Mouse (Mus musculus) hindbrain, embryonic 12.5 days (tissue): Measurements from ENCODE around the gene Gm8165. TPM values are rescaled to one million over a fixed set of nuclear protein-coding genes. Genes with fewer than 3 reads are reported as not detected.
"Not testable (repeated sequence)": the region's sequence is repeated elsewhere in the genome, so short reads cannot be mapped to it uniquely, and the experiment has no call there.

Experiments
- ATAC-seq: fragments of 200-750 bp; cut with Nextera tagmentation; 2 replicates; pipeline ENCODE4 v1.8.0; 2017; ENCODE audit warnings: moderate TSS enrichment; ENCODE audit not compliant: low FRiP score
- H3K27ac ChIP-seq: fragments of 300-500 bp; sonication (generic); 2 replicates; pipeline ENCODE4 v1.5.1; 2016; ENCODE audit warnings: mild to moderate bottlenecking
- H3K27me3 ChIP-seq: fragments of 300-500 bp; sonication (generic); 2 replicates; pipeline ENCODE4 v1.6.1; 2016; ENCODE audit warnings: mild to moderate bottlenecking
- H3K36me3 ChIP-seq: fragments of 300-500 bp; sonication (generic); 2 replicates; pipeline ENCODE4 v1.6.1; 2016; ENCODE audit warnings: mild to moderate bottlenecking
- H3K4me1 ChIP-seq: fragments of 300-500 bp; sonication (generic); 2 replicates; pipeline ENCODE4 v1.6.1; 2016
- H3K4me2 ChIP-seq: fragments of 300-500 bp; sonication (generic); replicated peaks from 2 replicates; pipeline ENCODE4 v1.6.1; 2016; ENCODE audit warnings: mild to moderate bottlenecking
- H3K4me3 ChIP-seq: fragments of 300-500 bp; sonication (generic); 2 replicates; pipeline ENCODE4 v1.5.1; 2016; ENCODE audit warnings: mild to moderate bottlenecking
- H3K9ac ChIP-seq: fragments of 300-500 bp; sonication (generic); 2 replicates; pipeline ENCODE4 v1.6.1; 2016; ENCODE audit warnings: mild to moderate bottlenecking, moderate library complexity
- H3K9me3 ChIP-seq: fragments of 300-500 bp; sonication (generic); replicated peaks from 2 replicates; pipeline ENCODE4 v1.6.1; 2016; ENCODE audit warnings: mild to moderate bottlenecking
- WGBS: fragments of 180-500 bp; shearing (Covaris S2); methylation state at CpG from one replicate; pipeline ENCODE4 v1.1.7; 2016; 5-methylcytosine and 5-hydroxymethylcytosine counted together
- polyA plus RNA-seq: library from polyadenylated mRNA; unstranded; fragments of >200 nt; fragmentation: Nextera tagmentation; extraction: Ambion mirVana; gene quantifications from 2 replicates; pipeline ENCODE4 v1.2.1, GENCODE M21; 2016

Gene Gm8165
- polyA plus RNA-seq, result not detected in 2 replicates

GRCm38 (mm10) chr14:43677099-43677498 lies at the start of gene Gm8165:
Gm8165 (minus strand) TSS chr14:43677199.
- not testable (repeated sequence) for H3K36me3 ChIP-seq

DNA sequence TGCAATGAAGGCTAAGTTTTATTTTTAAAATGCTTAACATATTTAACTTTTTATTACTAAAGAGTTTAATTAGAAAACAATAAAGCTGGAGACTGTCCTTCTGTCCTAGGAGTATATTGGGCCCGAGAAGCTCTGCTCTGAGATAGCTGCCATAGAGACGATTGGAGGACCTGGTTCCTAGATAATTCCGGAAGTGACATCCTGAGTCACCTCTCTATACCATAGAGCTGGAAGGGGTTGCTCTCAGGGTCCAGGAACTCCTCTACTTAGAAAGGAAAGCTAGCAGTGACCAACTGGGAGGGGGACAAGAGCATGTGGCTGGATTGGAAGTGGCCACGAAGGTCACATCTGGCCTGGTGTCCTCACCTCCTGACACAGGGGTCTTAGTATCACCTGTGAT lies 20.6 kb upstream of the Gm8165 start, which contains the start of gene Gm7324:
Gene Gm7324, plus strand, starts transcription at position 208 of the 400 bp plus-strand sequence.
- ATAC-seq, result not testable (repeated sequence)
- 88% methylated on average over 4 of the region's 4 CpGs for WGBS

More at GRCm38 (mm10) chr14:43677099-43677498, at the start of gene Gm8165:
- not testable (repeated sequence) for H3K27ac ChIP-seq, ATAC-seq, H3K9ac ChIP-seq, H3K4me1 ChIP-seq, H3K4me3 ChIP-seq, H3K27me3 ChIP-seq, H3K9me3 ChIP-seq, H3K4me2 ChIP-seq
- 100% methylated on average over 1 of the region's 2 CpGs for WGBS

More for the DNA sequence above, 20.6 kb upstream of the Gm8165 start, which contains the start of gene Gm7324:
- H3K27me3 ChIP-seq, H3K4me3 ChIP-seq, H3K27ac ChIP-seq, H3K9me3 ChIP-seq, H3K36me3 ChIP-seq, H3K4me2 ChIP-seq, H3K4me1 ChIP-seq, H3K9ac ChIP-seq: not testable (repeated sequence)

Other genes with a start within 250 kb of the Gm8165 start
- gene Gm5799, start 133.6 kb downstream of the Gm8165 start, polyA plus RNA-seq, result not detected in 2 replicates
- not detected in 2 replicates for gene Gm17654, start 98.1 kb downstream of the Gm8165 start, polyA plus RNA-seq
- not detected in 2 replicates for gene Gm10375, start 69.2 kb downstream of the Gm8165 start, polyA plus RNA-seq
- gene Gm7324, start 20.6 kb upstream of the Gm8165 start, polyA plus RNA-seq, result 1.2 and 1.7 TPM in 2 replicates
- not detected in 2 replicates for gene Gm16506, start 50.3 kb upstream of the Gm8165 start, polyA plus RNA-seq
- not detected in 2 replicates for gene Gm6526, start 70.7 kb upstream of the Gm8165 start, polyA plus RNA-seq
- gene Gm8180, start 107.5 kb upstream of the Gm8165 start, polyA plus RNA-seq, result not detected in 2 replicates
- not detected in 2 replicates for gene Ear1, start 198.3 kb upstream of the Gm8165 start, polyA plus RNA-seq
- not detected in 2 replicates for gene Ear10, start 246.4 kb upstream of the Gm8165 start, polyA plus RNA-seq
- 8.1 and 12.1 TPM in 2 replicates for gene Gm8113, start 248.2 kb upstream of the Gm8165 start, polyA plus RNA-seq